Mouse (Mus musculus): ENCODE measurements around the gene Tesc. TPM values are rescaled to one million over a fixed set of nuclear protein-coding genes. Genes with fewer than 3 reads are reported as not detected.

Tesc gene
- total RNA-seq, 2 experiments from 2014 or later: 0.59 to 0.64 TPM

- Histone ChIP-seq H3K27ac (no peak overlapping the region), H3K4me3 (no peak overlapping the region)
- TF ChIP-seq CTCF (IDR thresholded peaks at IDR 0.05): no peak
- intact Hi-C loops (cut with DNase I): no loop called here
- DNase-seq: no peak
Observed at GRCm38 (mm10) chr5:118086956-118087355, 59.4 kb downstream of the Tesc start.

GRCm38 (mm10) chr5:118089102-118089501 is 61.6 kb downstream of the Tesc start:
- intact Hi-C loops (cut with DNase I): no loop called here
- TF ChIP-seq CTCF (IDR thresholded peaks at IDR 0.05): no peak
- Histone ChIP-seq H3K27ac (no peak overlapping the region; the same call in 1 of the 2 replicates), H3K4me3 (no peak overlapping the region)
- peak; percentile 63 for DNase-seq

- DNase-seq: no peak
- intact Hi-C loops (cut with DNase I): no loop called here
- no peak for TF ChIP-seq CTCF (IDR thresholded peaks at IDR 0.05)
- no peak overlapping the region for H3K27ac ChIP-seq
- H3K4me3 ChIP-seq: no peak overlapping the region
Observed at GRCm38 (mm10) chr5:118090101-118090500, 62.6 kb downstream of the Tesc start.

GRCm38 (mm10) chr5:118090837-118091236 is 63.3 kb downstream of the Tesc start:
- intact Hi-C loops (cut with DNase I): no loop called here
- Histone ChIP-seq H3K4me3 (no peak overlapping the region), H3K27ac (no peak overlapping the region)
- DNase-seq: no peak
- peak; percentile 68 for TF ChIP-seq CTCF (IDR thresholded peaks at IDR 0.05)

- Histone ChIP-seq H3K4me3 (no peak overlapping the region), H3K27ac (no peak overlapping the region)
- no peak for DNase-seq
- intact Hi-C loops (cut with DNase I): no loop called here
- TF ChIP-seq CTCF (IDR thresholded peaks at IDR 0.05): 0 out of 2 replicates have a peak, but pooled peaks have one; percentile 2
Observed at GRCm38 (mm10) chr5:118093321-118094035, 65.9 kb downstream of the Tesc start.

- DNase-seq: no peak
Observed at GRCm38 (mm10) chr5:118095433-118095832, 67.9 kb downstream of the Tesc start.

GRCm38 (mm10) chr5:118095849-118096248 is 68.3 kb downstream of the Tesc start:
- H3K27ac ChIP-seq: no peak overlapping the region
- no peak for TF ChIP-seq CTCF (IDR thresholded peaks at IDR 0.05)
- DNase-seq: no peak
- no peak overlapping the region for H3K4me3 ChIP-seq
- intact Hi-C loops (cut with DNase I): no loop called here

More at GRCm38 (mm10) chr5:118095433-118095832, 67.9 kb downstream of the Tesc start:
- intact Hi-C loops (cut with DNase I): no loop called here
- Histone ChIP-seq H3K4me3 (no peak overlapping the region), H3K27ac (no peak overlapping the region)
- no peak for TF ChIP-seq CTCF (IDR thresholded peaks at IDR 0.05)

- DNase-seq: no peak
- no peak for TF ChIP-seq CTCF (IDR thresholded peaks at IDR 0.05)
- Histone ChIP-seq H3K27ac (no peak overlapping the region), H3K4me3 (no peak overlapping the region)
- intact Hi-C loops (cut with DNase I): no loop called here
Observed at GRCm38 (mm10) chr5:118096317-118096716, 68.8 kb downstream of the Tesc start.

GRCm38 (mm10) chr5:118099069-118099869 is 71.7 kb downstream of the Tesc start:
- intact Hi-C loops (cut with DNase I): no loop called here
- TF ChIP-seq CTCF (IDR thresholded peaks at IDR 0.05): no peak
- H3K27ac ChIP-seq: no peak overlapping the region
- no peak for DNase-seq
- no peak overlapping the region for H3K4me3 ChIP-seq

GRCm38 (mm10) chr5:118099870-118100478 is 72.4 kb downstream of the Tesc start:
- H3K4me3 ChIP-seq: no peak overlapping the region
- intact Hi-C loops (cut with DNase I): no loop called here
- TF ChIP-seq CTCF (IDR thresholded peaks at IDR 0.05): no peak
- DNase-seq: no peak
- H3K27ac ChIP-seq: no peak overlapping the region

- DNase-seq: no peak
- H3K4me3 ChIP-seq: no peak overlapping the region
- TF ChIP-seq CTCF (IDR thresholded peaks at IDR 0.05): no peak
- H3K27ac ChIP-seq: no peak overlapping the region
- intact Hi-C loops (cut with DNase I): no loop called here
Observed at GRCm38 (mm10) chr5:118105536-118105935, 78.0 kb downstream of the Tesc start.

GRCm38 (mm10) chr5:118106667-118107066 is 79.1 kb downstream of the Tesc start:
- H3K27ac ChIP-seq: no peak overlapping the region
- no peak for TF ChIP-seq CTCF (IDR thresholded peaks at IDR 0.05)
- intact Hi-C loops (cut with DNase I): no loop called here
- no peak overlapping the region for H3K4me3 ChIP-seq
- DNase-seq: no peak

Data from gastrocnemius, adult 2 months (tissue).